In the genomic region with DNA sequence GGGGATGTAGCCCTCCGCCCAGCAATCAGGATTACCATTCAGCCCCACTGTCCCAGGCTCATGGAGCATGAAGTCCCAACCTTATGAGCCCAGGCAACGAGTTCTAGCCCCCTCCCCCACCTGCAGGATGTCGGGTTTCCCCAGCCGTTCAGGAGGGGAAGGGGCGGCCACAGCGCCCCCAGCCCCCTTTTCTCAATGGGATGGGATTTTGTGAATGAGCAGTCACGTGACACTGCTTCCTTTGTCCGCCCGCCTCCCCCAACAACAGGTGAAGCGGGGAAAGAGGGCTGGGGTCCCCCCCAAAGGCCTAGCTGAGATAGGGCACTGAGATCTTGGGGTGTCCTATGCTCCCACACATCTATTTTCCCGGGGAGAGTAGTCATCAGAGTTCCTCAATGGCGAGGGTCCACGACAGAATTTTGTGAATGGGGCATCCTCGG, we compare ENCODE assay signal across 1 mouse cellular context.
TF ChIP-seq lines count a peak whose summit lies in the region.

No protein-coding gene starts in this region.

TF ChIP-seq in CH12.LX, 34 proteins besides CTCF, POLR2A, EP300 and RAD21 (continued from another document):
- TF ChIP-seq MAX (IDR thresholded peaks at IDR 0.05; ENCODE audit: low read length), result no peak
